Mouse (Mus musculus) frontal cortex, postnatal 36 days (tissue): ENCODE measurements around the gene Pde1c.

Source experiments
- DNase-seq, 2 experiments: peaks; one replicate each; pipeline ENCODE4 v3.0.0; 2022; ENCODE audit warnings: low spot score in 2 of 2

The Pde1c gene

DNA sequence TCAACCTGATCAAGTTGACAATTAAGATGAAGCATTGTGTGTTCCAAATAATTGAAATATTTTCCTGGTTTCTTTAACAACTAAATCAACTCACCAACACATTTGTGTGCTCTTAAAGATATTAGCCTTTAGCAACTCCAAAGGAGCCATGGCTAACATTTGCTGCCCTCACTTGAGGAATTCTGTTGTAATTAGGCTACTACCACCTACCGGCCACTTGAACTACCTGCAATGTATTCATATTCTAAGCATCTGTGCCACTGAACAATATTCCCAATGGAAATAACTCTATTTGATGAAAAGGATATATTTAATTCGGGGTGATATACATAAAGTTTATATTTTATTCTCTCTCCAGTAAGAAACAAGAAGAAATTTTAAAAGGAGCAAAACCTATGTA is 121.0 kb downstream of the Pde1c start:
- peak in 1 of 2 experiments; percentile 7 for DNase-seq

GRCm38 (mm10) chr6:56441501-56441900 is 127.4 kb downstream of the Pde1c start:
- DNase-seq = no peak

GRCm38 (mm10) chr6:56425846-56426245 is 143.1 kb downstream of the Pde1c start:
- no peak for DNase-seq

GRCm38 (mm10) chr6:56422866-56423265 is 146.0 kb downstream of the Pde1c start:
- no peak for DNase-seq

- DNase-seq = no peak
Measured at GRCm38 (mm10) chr6:56416191-56416590, 152.7 kb downstream of the Pde1c start.

DNA sequence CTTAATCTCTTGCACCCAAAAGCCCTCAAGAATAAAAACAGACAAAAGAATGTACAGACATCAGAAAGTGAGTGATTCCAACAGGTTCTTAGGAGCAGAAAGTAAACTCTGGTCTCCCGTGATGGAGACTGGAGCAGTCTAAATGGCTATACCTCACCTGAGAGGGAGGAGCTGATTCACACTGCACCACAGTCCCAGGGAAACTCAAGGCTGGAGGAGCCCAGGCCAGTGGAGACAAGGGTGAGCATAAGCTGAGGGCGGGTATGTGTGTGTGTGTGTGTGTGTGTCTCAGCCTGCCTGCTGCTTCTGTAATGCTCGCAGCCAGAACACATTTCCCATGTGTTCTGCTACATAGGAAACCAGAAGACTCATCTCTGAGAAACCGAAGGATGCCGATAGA is 179.7 kb downstream of the Pde1c start:
- no peak for DNase-seq

DNA sequence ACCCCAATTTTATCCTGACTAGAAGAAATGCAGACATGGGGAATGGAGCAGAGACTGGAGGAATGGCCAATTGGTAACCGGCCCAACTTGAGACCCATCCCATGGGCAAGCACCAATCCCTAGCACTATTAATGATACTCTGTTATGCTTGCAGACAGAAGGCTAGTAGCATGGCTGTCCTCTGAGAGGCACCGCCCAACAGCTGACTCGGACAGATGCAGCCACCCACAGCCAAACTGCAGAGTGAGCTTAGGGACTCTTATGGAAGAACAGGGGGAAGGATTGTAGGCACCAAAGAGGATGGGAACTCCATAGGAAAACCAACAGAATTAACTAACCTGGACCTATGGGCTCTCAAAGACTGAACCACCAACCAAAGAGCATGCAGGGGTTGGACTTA is 192.5 kb downstream of the Pde1c start:
- no peak for DNase-seq

- no peak for DNase-seq
Measured at GRCm38 (mm10) chr6:56374180-56374579, 194.7 kb downstream of the Pde1c start.

DNA sequence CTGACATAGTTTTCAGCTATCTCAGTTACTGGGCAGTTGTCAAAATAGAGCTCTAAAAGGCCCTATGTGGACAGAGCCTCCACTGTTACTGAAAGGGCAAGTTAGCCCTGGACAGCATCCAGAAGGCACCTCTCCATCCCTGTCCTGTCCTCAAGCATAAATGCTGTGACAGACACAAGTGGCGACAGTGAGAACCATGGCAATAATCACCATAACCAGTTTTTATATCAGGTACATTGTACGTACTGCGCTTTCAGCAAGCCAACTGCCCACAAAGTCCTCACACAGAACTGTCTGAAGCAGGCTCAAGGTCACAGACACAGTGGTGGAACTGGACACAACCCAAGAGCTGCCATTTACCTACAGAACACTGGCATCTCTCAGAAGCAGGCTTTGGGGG is 195.2 kb downstream of the Pde1c start:
- no peak for DNase-seq

- no peak for DNase-seq
Measured at GRCm38 (mm10) chr6:56373046-56373751, 195.7 kb downstream of the Pde1c start.

DNA sequence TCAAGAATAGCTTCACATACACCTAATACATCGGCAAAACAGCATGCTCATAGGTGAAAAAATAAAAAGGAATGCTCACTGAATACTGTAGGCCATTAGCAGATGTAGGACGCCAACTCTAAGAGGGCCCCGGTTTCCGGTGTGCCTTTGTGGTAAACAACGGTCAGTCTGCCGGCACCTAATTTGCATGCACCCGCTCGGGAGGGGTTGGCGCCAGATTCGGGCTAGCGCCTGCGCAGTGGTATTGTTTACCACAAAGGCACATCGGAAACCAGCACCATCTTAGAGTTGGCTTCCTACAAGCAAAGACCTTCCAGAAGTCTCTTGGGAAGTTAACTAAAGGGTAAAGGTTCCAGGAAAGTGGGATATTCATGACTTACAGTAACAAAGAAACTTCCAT is 199.4 kb downstream of the Pde1c start:
- no peak for DNase-seq

GRCm38 (mm10) chr6:56368116-56368515 is 200.8 kb downstream of the Pde1c start:
- no peak for DNase-seq

DNA sequence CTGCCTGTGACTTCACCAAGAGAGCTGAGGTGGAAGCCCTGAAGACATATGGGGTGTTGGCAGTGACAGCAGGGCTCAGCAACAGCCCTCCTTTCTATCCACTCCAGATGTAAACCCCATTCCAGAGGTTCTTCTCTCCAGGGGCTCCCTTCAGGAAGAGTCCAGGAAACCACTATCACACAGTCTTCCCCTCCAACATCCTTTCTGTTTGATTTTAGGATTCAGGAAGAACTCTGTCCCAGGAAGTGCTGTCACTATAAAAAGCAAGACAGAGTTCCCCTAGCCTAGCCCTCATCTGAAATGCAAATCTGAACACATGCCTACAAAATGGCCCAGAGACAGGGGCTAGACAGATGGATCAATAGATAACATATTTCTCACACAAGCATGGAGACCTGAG is 201.6 kb downstream of the Pde1c start:
- DNase-seq = no peak

GRCm38 (mm10) chr6:56362650-56363049 is 206.3 kb downstream of the Pde1c start:
- no peak for DNase-seq

GRCm38 (mm10) chr6:56362128-56362545 is 206.8 kb downstream of the Pde1c start:
- DNase-seq = no peak

GRCm38 (mm10) chr6:56361348-56362127 is 207.4 kb downstream of the Pde1c start:
- DNase-seq = no peak

- no peak for DNase-seq
Measured at GRCm38 (mm10) chr6:56360086-56360485, 208.8 kb downstream of the Pde1c start.

GRCm38 (mm10) chr6:56359126-56359525 is 209.8 kb downstream of the Pde1c start:
- no peak for DNase-seq

GRCm38 (mm10) chr6:56347207-56347606 is 221.7 kb downstream of the Pde1c start:
- no peak for DNase-seq

- DNase-seq = no peak
Measured at GRCm38 (mm10) chr6:56345082-56345481, 223.8 kb downstream of the Pde1c start.

GRCm38 (mm10) chr6:56342005-56342404 is 226.9 kb downstream of the Pde1c start:
- DNase-seq = no peak

- no peak for DNase-seq
Measured at GRCm38 (mm10) chr6:56335811-56336446, 233.0 kb downstream of the Pde1c start.

DNA sequence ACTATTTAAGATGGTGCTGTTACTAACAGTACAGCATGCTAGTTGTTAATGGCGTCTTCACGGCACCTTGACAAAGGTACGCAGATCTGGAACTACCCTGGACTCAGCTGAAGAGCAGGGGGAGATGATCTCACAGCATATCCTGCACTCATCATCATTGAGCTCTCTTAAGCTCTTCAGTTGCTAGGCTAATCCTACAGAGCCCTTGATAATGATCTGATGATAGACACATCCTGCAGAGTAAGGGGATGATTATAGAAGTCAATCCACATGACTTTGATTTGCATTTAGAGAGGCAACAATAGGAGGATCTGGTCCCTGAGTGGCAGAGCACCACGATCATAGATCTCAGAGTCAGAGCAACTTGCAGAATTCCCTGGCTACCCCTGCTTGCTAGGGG is 236.8 kb downstream of the Pde1c start:
- DNase-seq = no peak
